Mouse (Mus musculus) gastrocnemius, adult 18-20 months (tissue): ENCODE measurements at regions not wholly inside any gene's neighbourhood (a gene's known extent, or its start where the extent isn't known, plus 50 kb on each side); places are given as distances from the start of the nearest gene placed in this dataset.

ENCODE experiments used
- DNase-seq: peaks from one replicate; pipeline ENCODE4 v3.0.0; 2021; ENCODE audit warnings: low spot score

DNA sequence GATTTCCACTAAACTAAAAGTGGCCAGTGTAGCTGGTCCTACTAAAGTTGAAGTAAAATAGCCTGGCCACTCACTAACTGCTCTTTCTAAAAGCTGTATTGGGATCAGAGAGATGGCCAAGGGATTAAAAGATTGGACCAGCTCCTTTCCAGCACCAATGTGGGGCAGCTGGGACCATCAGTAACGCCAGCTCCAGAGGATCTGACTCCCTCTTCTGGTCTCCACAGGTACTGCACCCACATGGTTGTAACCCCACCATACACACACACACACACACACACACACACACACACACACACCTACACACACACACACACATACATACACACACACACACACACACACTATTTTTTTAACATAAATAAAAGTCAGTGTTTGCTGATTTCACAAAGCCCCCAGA is 122.1 kb upstream of the Topaz1 start:
- DNase-seq = no peak

DNA sequence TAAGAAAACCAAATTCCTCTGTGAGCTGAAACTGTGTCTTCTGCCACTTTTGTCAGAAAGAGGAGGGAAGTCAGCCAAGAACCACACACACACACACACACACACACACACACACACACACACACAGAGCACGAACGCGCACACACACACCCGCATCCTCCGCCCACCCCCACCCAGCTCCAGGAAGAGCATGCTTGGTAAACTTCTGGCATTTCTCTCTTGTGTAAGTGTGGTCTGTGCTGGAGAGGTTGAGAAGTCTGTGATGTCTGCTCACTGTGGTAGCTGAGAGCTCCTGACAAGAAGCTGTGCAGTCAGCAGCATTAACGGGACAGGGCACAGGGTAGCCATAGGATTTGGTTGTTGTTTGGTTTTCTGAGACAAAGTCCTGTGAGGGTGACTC is 120.8 kb upstream of the Topaz1 start:
- no peak for DNase-seq

GRCm38 (mm10) chr9:122629171-122629904 is 117.8 kb upstream of the Topaz1 start:
- DNase-seq = no peak

GRCm38 (mm10) chr9:122631793-122632192 is 115.4 kb upstream of the Topaz1 start:
- DNase-seq = no peak

DNA sequence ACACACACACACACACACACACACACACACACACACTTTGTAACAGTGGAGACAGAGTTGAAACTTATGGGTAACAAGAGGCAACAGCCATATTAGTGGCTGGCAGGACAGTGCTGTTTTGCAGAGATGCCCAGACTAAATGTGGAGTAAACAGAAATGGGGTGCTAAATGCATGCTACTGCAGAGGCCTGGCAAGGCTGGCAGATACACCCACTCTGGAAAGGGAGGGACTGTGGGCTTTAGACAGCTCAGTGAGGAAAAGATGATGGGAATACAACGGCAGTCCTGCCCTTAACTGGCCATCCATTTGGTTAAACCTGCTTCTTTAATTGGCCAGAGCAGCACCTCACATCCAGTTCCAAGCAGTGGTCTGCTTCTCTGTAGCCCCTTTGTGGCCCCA is 113.7 kb upstream of the Topaz1 start:
- DNase-seq = no peak

- DNase-seq = peak; percentile 7
Measured at GRCm38 (mm10) chr9:122635138-122635964, 111.8 kb upstream of the Topaz1 start.

GRCm38 (mm10) chr9:122637591-122637990 is 109.6 kb upstream of the Topaz1 start:
- DNase-seq = no peak

DNA sequence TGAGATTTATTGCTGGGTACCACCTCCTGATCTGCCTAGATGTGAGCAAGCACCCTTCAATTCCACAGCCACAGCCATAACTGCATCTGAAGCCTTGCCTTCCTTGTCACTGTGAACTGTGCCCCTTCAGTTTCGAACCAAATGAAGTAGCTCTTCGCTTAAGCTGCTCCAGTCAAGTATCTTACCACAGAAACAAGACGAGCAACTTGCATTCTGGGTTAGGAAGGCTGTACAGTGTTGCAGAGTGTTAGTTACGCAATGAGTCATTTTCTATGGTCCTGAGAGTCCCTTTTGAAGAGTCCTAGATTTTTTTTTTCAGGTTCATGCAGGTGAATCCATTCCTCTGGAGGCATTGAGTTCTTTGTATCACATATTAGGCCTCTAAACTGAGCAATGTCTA is 107.9 kb upstream of the Topaz1 start:
- no peak for DNase-seq

- DNase-seq = no peak
Measured at GRCm38 (mm10) chr9:122642913-122643312, 104.2 kb upstream of the Topaz1 start.

DNA sequence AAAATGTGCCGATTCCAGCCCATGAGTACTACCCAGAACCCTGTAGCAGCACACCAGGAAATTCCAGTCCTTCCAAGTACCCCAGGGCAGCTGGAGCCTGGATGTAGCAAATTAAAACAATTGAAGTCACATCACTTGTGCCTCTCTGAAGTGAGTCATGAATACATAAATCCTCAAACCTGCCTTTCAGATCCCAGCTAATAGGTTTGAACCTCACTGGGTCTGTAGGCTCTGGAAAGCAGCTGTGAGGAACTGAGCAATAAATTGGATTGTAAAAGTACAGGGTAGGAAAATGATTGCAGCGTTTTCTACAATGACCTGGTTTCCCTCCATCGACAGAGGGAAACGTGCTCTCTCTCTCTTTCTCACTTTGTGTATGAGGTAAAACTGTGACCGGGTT is 101.6 kb upstream of the Topaz1 start:
- DNase-seq = no peak

GRCm38 (mm10) chr9:122650862-122651261 is 96.3 kb upstream of the Topaz1 start:
- no peak for DNase-seq

- DNase-seq = peak; percentile 22
Measured at GRCm38 (mm10) chr9:122655583-122655982, 91.6 kb upstream of the Topaz1 start.

GRCm38 (mm10) chr9:122660050-122660449 is 87.1 kb upstream of the Topaz1 start:
- no peak for DNase-seq

DNA sequence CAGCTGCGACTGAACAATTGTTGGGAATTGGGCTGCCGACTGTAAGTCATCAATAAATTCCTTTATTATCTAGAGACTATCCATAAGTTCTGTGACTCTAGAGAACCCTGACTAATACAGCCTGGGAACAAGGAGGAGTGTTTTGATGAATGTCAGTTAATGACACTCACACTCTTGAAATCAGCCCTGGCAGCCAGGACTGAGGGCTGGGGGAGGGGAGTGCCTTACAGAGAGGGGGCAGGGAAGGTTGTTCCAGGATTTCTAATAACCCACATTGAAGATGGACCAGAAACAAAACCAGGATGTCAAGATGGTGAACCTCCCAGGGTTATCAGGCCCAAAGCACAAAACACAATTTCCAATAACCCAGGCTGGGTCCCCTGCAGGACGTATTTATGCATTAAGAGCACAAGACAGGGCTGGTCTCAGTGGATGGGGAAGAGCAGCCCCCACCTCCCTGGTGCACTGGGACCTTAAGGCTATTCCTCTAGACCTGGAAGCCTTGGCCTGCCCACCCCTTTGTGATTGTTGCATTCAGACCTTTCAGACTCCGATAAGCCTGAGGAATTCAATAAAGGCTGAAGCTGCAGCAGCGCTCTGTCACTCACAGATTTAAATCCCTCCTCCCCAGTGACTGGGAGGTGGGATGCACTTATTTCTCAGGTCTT is 80.0 kb upstream of the Topaz1 start:
- DNase-seq = no peak

GRCm38 (mm10) chr9:122667646-122667981 is 79.5 kb upstream of the Topaz1 start:
- DNase-seq = no peak

DNA sequence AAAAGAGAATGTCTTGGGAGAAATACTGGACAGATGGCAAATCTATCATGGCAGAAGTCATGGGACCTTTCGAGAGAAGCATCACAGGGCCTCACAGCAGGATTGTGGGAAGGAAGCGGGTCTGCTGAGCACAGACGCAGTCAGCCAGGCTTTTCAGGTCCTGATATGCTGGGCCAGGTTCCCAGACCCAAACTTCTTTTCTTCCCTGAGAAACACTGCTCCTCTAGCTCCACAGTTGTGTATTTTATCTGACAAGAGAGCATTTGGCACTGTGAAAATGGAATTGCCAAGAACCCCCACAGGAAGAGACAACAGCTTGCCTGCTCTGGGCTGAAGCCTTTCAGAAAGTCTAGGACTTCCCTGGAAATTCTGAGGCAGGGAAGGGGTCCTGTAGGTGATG is 73.4 kb upstream of the Topaz1 start:
- no peak for DNase-seq

- no peak for DNase-seq
Measured at GRCm38 (mm10) chr9:122678001-122678696, 69.0 kb upstream of the Topaz1 start.

- DNase-seq = no peak
Measured at GRCm38 (mm10) chr9:122687170-122687569, 60.0 kb upstream of the Topaz1 start.

- DNase-seq = no peak
Measured at GRCm38 (mm10) chr9:122691879-122692278, 55.3 kb upstream of the Topaz1 start.

DNA sequence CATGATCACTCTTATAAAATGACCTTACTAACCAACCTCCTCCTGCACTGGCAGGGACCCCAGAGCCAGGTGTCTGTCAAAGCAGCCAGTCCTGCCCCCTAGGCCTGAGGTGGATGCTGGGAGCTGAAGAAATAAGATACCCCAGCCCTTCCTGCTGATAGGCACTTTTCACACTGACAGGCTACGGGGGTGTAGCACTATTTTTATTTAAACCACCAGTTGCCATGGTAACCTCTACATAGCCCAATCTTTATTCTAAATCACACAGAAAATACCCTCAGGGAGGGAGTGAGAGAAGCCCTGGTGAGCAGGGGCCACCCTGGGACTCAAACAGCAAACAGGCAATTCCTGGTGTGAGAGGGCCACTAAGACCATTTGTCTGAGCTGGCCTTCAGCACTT is 51.4 kb upstream of the Topaz1 start:
- DNase-seq = no peak
